Mouse (Mus musculus) embryonic fibroblast, embryonic 13.5 days (primary cell): ENCODE results near the gene Gmeb1. TPM values are rescaled to one million over a fixed set of nuclear protein-coding genes. Genes with fewer than 3 reads are reported as not detected.

Source experiments
- H3K27ac ChIP-seq: 2 replicates; pipeline ENCODE4 v1.5.1; 2012; ENCODE audit warnings: low read length, control low read depth, inconsistent platforms; ENCODE audit not compliant: insufficient read depth
- H3K4me1 ChIP-seq: 2 replicates; pipeline ENCODE4 v1.6.1; 2011; ENCODE audit warnings: low read length; ENCODE audit not compliant: control insufficient read depth, insufficient read depth
- H3K4me3 ChIP-seq: 2 replicates; pipeline ENCODE4 v1.5.1; 2011; ENCODE audit warnings: mild to moderate bottlenecking, control low read depth, low read length; ENCODE audit not compliant: insufficient read depth
- CTCF ChIP-seq: IDR thresholded peaks from 2 replicates; pipeline ENCODE4 v1.5.1; 2011; ENCODE audit warnings: mild to moderate bottlenecking, control low read depth, low read length, moderate library complexity, borderline replicate concordance; ENCODE audit not compliant: insufficient read depth
- POLR2A ChIP-seq: IDR thresholded peaks from 2 replicates; pipeline ENCODE4 v1.6.1; 2011; ENCODE audit warnings: low read depth, mild to moderate bottlenecking, control low read depth, low read length, moderate library complexity
- polyA plus RNA-seq: library from polyadenylated mRNA; stranded (reverse); fragments of >200 nt; gene quantifications from 2 replicates; pipeline ENCODE4 v1.2.4, GENCODE M21; 2011; ENCODE audit warnings: low read depth; ENCODE audit not compliant: missing spikeins, insufficient read length

Gene Gmeb1
- polyA plus RNA-seq, 1 experiment, result 20.9 TPM

DNA sequence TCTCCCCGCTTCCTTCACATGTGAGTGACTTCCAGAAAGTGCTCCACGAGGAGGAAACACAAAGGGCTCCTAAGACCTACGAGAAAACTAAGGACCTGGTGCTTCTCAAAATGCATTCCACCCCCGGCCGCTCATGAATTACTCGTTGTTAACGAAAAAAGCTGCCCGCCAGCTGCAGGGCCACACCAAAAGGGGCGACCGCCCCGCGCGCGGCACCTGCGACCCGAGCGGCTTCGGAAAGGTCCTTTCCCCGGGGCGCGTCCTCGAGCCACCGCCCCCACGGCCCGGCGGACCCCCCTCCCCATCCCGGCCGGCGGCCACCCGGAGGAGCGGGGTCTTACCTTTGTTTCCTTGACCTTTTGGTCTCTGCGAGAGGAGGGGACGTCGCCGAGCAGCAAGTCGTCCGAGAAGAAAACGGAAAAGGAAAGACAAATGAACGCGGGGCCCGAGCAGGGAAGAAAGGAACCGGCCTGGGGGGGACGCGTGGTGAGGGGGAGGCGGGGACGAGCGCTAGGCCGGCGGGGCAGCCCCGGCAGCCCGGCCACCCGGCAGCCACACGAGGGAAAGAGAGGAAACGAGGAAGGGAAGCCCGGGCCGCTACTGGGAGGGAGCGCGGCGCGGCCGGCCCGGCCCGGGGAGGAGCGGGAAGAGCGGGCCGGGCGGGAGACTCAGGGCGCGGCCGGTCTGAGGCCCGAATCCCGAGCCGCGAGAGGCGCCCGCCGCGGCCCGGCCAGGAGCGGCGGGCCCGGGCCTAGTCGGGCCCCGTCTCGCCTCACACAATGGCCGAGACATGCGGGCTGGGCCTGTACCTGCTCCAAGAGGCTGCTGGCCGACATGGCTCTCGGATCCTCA, 50.1 kb downstream of the Gmeb1 start:
- no peak for TF ChIP-seq CTCF
- Histone ChIP-seq H3K4me1 (peaks cover 4% of the 10 kb centered on the region), H3K27ac (peak overlapping the region; percentile 71), H3K4me3 (peak overlapping the region; percentile 99)

DNA sequence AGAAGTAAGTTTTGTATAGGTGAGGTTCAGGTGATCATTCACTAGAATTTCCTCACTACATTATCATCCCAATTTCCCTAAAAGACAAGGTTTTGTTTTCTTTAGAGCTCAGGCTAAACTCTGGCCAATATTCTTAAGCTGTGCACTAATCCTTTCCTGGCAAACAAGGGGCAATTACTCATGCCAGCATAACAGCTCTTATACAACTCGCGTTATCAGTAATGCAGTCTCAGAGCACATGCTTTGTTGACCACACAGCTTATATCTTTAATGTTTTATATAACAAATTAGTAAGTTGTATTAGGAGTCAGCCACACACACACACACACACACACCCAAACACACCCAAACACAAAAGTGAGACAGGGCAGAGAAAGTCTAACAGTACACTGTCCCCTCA, 51.1 kb downstream of the Gmeb1 start:
- H3K27ac ChIP-seq, result no peak overlapping the region
- H3K4me1 ChIP-seq, result peaks cover 4% of the 10 kb centered on the region
- TF ChIP-seq CTCF (no peak), POLR2A (no peak)
- H3K4me3 ChIP-seq, result peak overlapping the region; percentile 99

DNA sequence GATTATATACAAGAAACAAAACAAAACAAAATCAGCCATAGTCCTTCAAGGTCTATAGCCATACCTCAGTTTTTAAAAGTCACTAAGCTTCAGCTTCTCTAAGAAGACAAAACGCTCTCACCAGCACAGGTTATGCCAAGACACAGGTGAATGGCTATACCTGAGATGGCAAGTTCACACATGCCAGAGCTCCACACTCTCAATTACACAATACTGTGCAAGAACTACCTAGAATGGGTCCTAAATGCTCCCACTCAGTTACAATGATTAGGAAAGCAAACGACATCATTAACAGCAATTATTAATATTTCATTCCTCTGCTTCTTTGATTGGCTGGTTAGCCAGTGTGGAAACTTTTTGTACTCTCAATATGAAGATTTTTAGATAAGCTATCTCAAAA, 52.1 kb downstream of the Gmeb1 start:
- TF ChIP-seq POLR2A (no peak), CTCF (no peak)
- peak overlapping the region; percentile 18; the same call in 1 of the 2 replicates for H3K4me3 ChIP-seq
- H3K4me1 ChIP-seq, result peaks cover 4% of the 10 kb centered on the region
- no peak overlapping the region for H3K27ac ChIP-seq

DNA sequence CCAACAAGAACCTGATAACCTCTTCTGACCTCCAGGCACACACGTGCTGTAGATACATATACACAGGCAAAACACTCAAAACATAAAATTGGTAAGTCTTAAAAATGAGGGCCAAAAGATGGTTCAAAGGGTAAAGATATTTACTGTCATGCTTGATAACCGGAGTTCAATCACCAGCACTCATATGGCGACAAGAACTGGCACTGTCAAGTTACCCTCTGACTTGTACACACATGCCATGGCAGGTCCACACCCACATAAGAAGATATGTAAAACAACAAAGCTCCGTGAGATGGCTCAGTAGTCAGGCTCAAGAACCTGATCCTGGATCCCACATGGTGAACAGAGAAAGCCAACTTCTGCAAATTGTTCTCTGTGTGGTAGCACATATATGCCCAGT, 54.1 kb downstream of the Gmeb1 start:
- H3K4me3 ChIP-seq, result no peak overlapping the region
- TF ChIP-seq CTCF (no peak), POLR2A (no peak)
- H3K27ac ChIP-seq, result no peak overlapping the region
- H3K4me1 ChIP-seq, result peaks cover 4% of the 10 kb centered on the region

DNA sequence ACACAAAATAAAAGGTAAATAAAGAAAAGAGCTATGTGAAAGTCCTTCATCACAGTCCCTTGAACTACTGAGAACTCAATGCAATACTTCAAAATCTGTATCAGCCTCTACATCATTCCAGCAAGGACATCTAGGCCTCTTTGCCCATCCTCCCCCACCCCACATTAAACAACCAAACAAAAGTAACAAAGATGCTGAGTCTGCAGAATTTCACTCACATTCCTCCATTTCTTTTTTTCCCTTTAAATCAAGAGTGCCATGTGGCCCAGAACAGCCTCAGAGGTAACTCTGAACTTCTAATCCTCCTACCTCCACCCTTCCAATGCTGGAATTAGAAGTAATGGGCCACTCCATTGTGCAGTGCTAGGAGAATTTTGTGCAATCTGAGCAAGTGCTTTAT, 62.6 kb downstream of the Gmeb1 start:
- Histone ChIP-seq H3K4me3 (no peak overlapping the region), H3K4me1 (peaks cover 4% of the 10 kb centered on the region; the same call in 1 of the 2 replicates), H3K27ac (no peak overlapping the region)
- TF ChIP-seq CTCF, result no peak
- no peak for TF ChIP-seq POLR2A

DNA sequence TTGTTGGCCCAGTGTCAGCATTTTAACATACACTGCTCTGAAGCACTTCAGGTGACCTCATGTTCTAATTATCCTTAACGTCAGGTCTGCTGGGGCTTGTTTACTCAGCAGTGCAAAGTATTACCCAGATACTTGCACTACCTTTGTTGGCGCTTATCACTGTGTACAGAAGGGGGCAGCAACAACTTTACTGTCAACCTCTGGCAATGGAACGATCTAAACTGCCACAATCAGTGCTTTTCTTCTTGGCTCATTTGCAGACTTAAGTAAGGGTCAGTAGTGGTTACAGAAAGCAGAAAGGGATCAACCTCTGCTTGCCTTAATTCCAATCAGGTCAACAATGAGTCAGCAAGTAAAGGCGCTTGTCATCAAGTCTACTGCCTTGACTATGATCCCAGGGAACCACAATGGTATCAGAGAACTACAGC, 63.1 kb downstream of the Gmeb1 start:
- Histone ChIP-seq H3K27ac (no peak overlapping the region), H3K4me1 (peaks cover 4% of the 10 kb centered on the region; the same call in 1 of the 2 replicates), H3K4me3 (no peak overlapping the region)
- TF ChIP-seq CTCF (no peak), POLR2A (no peak)

DNA sequence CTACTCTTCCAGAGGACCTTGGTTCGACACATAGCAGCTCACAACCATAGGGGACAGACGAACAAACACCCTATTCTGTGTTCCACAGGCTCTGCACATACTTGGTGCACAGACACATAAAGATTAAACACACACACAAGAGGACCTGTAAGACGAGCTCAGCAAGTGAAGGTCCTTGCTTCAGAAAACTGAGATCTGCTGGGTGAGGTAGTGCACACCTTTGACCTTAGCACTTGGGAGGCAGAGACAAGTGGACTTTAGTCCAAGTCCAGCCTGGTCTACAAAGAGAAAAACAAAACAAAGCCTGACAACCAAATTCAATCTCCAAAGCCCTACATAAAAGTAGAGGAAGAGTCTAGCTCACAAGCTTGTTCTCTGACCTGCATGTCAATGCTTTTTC, 66.4 kb downstream of the Gmeb1 start:
- TF ChIP-seq CTCF (no peak), POLR2A (no peak)
- Histone ChIP-seq H3K4me1 (peaks cover 4% of the 10 kb centered on the region; the same call in 1 of the 2 replicates), H3K27ac (no peak overlapping the region), H3K4me3 (no peak overlapping the region)

DNA sequence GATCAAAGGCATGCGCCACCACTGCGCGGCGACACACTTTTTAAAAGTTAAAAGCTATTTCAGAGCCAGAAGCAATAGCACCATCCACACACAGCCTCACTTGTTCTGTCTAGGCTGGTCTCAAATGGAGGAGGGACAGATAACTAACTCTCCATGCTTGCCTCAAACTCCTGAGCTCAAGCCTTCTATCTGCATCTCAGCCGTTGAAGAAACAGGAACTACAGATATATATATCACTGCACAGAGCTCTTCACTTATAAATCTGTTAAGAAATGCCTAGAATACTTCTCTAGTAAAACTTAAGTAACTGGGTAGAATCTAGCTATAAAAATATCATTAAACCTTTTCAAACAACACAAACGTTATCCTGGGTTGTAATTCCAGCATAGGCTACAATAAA, 67.0 kb downstream of the Gmeb1 start:
- H3K4me1 ChIP-seq, result peaks cover 4% of the 10 kb centered on the region; the same call in 1 of the 2 replicates
- no peak overlapping the region for H3K27ac ChIP-seq
- TF ChIP-seq CTCF, result no peak
- no peak for TF ChIP-seq POLR2A
- H3K4me3 ChIP-seq, result no peak overlapping the region

DNA sequence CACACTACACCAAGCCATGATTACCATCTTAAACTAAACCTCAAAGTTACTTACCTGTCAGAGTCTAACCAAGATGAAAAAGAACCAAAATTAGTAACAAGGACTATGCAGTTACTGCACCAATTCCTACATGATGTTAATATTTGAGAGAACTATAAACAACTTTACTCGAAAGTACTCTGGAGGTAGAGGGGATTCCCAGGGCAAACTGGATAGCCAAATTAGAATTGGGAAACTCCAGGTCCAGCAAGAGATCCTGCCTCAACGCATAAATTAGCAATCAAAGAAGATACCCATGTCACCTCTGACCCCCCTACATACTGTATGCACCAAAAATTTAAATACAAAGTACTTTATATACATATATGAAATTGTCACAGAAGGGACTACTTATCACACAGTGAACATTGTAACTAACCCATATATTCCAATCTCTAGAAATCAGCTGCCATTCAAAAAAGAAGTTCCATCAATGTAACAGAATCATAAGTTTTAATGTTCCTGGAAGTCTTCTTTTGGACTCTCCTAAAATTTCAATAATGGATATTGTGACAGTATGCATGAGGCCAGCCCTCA, 73.5 kb downstream of the Gmeb1 start:
- no peak for TF ChIP-seq CTCF
- TF ChIP-seq POLR2A, result no peak

DNA sequence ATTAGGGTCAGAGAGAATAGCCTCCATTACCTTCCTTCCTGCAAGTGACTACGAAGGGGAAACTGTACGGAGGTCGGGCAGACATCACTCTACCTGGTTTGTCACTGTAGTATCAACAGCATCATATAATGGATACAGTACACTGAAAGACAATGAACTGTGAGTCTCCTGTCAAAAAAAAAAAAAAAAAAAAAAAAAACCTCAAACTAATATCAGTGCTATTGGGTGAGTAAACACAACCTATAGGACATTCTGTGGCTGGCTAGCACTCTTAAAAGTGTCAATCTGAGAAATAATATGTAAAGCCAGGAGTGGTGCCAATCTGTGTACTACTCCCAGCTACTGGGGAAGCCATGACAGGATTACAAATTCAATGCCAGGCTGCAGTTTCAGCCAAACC, 78.2 kb downstream of the Gmeb1 start:
- no peak overlapping the region for H3K4me3 ChIP-seq
- TF ChIP-seq POLR2A (no peak), CTCF (no peak)
- no peak overlapping the region for H3K27ac ChIP-seq
- no peaks in the 10 kb centered on the region for H3K4me1 ChIP-seq

More for the DNA sequence above, 73.5 kb downstream of the Gmeb1 start:
- Histone ChIP-seq H3K4me3 (no peak overlapping the region), H3K27ac (no peak overlapping the region), H3K4me1 (no peaks in the 10 kb centered on the region)
